Mouse (Mus musculus) embryonic stem cell, embryonic (primary cell): ENCODE results near the gene Ppp4r1.

Experiments used
- CTCF ChIA-PET, 4 experiments: fragments of 300-600 bp in 2 of 4; fragments of 350-600 bp in 2 of 4; sonication (Branson Sonifier 250); formaldehyde crosslinking; loops; one replicate each; lab custom pipeline; 2022; ENCODE audit warnings: inconsistent platforms in 2 of 4; lab: Charles Lee
- POLR2A ChIA-PET, 4 experiments: fragments of 300-600 bp in 2 of 4; fragments of 350-600 bp in 2 of 4; sonication (Branson Sonifier 250); formaldehyde crosslinking; loops; one replicate each; lab custom pipeline; 2022; ENCODE audit warnings: antibody characterized with exemption in 4 of 4, inconsistent platforms in 1 of 4; lab: Charles Lee

The Ppp4r1 gene

DNA sequence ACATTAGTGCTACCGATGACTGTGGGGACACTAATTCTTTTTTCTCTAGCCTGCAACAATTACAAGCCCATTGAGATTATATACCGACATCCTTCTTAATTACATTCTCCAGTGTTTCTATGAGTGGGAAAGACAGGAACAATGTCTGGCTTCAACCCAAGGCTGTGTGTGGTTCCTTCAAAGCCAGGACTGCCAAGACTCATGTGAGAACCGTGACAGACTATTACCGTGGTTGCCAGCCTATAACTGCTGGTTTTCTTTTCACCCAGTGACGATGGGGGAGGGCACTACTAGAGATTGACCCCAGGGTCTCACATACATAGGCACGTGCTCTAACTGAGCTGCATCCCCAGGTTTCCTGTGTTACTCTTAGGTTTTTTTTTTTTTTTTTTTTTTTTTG is 25.2 kb upstream of the Ppp4r1 start:
- CTCF ChIA-PET = interaction anchor here in 1 of 4 experiments (0.6 kb wide), 1 partner anchor 470 kb away, joined by 7 read pairs; no protein-coding TSS in a partner anchor
- POLR2A ChIA-PET = no interaction called here

DNA sequence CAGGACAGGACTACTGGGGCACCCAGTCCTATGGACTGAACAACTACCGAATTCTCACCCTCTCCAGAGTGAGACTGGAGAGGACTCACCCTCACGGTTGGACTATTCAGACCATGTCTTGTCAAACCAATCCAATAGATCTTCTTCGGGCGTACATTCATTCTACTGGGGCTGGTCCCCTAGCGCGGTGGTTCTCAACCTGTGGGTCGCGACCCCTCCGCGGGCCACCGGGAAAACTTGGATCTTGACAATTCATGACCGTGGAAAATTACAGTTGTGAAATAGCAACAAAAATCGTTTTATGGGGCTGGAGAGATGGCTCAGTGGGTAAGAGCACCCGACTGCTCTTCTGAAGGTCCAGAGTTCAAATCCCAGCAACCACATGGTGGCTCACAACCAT is 19.2 kb upstream of the Ppp4r1 start:
- CTCF ChIA-PET = interaction anchor here in 1 of 4 experiments (0.7 kb wide), 1 partner anchor 110 kb away, joined by 3 read pairs; no protein-coding TSS in a partner anchor
- POLR2A ChIA-PET = interaction anchor here in 2 of 4 experiments (0.9 to 1.1 kb wide), 2 partner anchors 9 to 178 kb away, joined by 3 to 5 read pairs; partner anchors contain the start of gene Rab31 (in 1 of the 2)

DNA sequence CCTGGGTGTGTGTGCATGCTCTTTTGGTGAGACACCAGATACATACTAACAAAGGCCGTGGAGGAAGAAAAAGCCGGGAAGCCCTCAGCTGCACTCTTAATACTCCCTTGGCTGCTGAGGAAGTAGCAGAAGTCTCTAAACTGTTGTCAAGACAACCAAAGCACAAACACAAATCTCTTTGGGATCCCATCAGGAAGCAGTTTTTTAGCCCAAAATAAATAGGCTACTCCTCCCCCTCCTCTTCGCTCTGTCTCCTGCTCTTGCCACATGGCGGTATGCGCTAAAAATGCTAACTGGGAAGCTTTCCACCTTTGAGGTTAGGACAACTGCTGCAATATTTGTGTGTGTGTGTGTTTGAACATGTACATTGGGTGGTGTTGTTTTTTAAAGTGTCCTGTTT is 13.9 kb upstream of the Ppp4r1 start:
- CTCF ChIA-PET = no interaction called here

DNA sequence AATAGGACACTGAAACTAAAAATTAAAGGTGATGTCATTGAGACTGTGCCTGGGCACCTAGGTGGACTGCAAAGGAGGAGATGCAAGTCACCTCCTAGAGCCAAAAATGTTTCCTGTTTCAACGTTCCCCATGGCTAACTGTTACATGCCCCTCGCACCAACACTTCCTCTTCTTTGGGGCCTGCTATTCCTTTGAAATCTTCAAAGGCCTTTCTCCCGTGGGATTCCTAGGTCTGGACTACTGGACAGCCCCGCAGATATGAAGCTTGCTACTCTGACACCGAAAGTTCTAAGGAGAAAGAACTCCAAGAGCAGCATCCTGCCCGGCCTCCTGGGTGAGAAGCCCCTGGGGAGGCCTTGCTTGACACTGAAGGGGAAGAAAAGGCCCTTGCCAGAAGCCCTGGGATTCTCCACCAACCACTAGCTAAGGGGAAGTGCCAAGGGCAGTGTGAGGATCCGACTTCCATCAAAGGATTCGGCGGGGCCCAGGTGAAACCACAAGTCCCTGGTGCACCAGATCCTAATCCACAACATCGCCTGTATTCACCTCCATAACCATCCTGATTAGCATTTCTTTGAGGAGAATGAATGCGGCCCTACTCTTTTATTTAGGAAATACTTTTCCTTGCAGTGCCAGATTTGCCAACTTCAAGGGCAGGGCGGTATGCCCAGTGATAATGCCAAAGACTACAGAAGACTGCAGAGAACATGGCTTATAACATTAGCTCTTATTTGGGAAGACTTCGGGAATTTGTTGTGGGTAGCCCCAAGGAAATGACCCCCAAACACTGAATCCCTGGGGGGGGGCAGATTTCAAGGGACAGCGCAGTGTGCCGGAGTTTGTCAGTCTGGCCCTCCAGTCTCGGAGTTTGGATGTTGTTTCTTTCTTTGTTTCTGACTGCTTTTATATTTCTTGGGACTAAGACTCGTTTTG is 11.1 kb upstream of the Ppp4r1 start:
- ChIA-PET POLR2A (interaction anchor here (0.5 to 3.5 kb wide), 9 partner anchors 12 to 431 kb away, joined by 3 to 16 read pairs (median 3); partner anchors contain the start of gene Vapa (in 1 of the 4)), CTCF (interaction anchor here in 1 of 4 experiments (1.4 kb wide), 1 partner anchor 9 kb away, joined by 3 read pairs; no protein-coding TSS in a partner anchor)

More for the DNA sequence above, 13.9 kb upstream of the Ppp4r1 start:
- POLR2A ChIA-PET = no interaction called here

DNA sequence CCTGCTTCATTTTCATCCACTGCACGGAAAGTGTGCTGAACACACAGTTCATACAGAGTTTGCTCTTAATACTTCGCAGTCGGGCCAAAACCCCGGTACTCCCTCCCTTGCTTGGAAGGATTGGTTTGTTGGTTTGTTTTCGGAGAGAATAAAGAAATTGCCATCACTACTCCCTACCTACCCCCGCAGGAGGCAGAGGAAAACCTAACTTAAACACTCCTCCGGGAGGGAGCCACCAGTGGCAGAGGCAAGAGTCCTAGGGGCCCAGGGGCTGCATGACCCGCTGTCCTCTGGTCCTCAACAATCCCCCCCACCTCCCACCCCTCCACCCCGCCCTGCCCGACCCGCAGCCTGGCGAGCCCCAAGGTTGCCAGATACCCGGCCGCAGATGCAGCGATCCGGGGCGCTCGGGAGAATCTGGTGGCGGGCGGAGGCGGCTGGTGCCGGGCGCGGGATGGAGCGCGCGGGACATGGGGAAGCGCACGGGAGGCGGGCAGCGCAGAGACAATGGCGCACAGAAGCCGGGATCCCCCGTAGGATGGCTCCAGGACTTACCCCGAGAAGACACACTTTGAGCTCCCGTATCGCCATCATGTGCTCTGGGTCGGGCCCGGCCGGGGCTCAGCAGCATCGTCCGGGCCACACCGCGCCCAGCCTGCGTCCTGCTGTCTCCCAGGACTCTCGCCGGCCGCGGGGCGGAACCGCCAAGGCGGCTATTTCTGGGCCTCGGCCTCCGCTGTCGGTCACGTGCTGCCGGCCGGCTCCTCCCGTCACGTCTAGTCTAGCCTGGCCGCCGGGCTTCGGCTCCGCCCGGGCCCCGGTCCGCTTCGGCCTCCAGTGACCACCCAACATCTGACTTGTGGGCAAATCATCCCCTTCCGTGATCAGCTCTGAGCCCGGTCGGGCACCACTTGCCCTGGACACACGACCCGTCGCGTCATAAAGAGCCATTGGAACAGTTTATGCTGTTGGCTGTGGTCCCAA is 10.1 kb upstream of the Ppp4r1 start, which contains the start of gene Rab31:
Rab31 (minus strand) TSS at position 802 of the 984 bp plus-strand sequence.
- CTCF ChIA-PET = interaction anchor here in 2 of 4 experiments (0.6 to 1.4 kb wide), 2 partner anchors 8 to 312 kb away, joined by 3 read pairs; no protein-coding TSS in a partner anchor
- POLR2A ChIA-PET = interaction anchor here in 2 of 4 experiments (0.6 to 3.5 kb wide), 7 partner anchors 9 to 338 kb away, joined by 3 to 16 read pairs (median 3); partner anchors contain the start of gene Vapa (in 1 of the 2)

DNA sequence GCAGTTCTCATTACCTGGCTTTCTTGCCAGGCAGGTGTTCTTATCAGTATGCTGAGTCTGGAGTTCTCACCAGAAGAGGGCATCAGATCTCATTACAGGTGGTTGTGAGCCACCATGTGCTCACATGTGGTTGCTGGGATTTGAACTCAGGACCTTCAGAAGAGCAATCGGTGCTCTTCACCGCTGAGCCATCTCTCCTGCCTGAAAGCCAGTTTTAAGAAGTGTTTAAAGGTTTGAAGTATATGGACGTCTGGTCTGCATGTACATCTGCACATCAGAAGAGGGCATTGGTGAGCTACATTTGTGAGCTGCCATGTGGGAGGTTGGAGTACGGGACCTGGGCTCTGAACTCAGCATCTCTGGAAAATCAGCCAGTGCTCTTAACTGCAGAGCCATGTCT is 8.8 kb upstream of the Ppp4r1 start:
- POLR2A ChIA-PET = interaction anchor here in 2 of 4 experiments (0.7 to 5.2 kb wide), 11 partner anchors 9 to 176 kb away, joined by 3 to 19 read pairs (median 3); partner anchors contain the start of genes Ppp4r1 (in 1 of the 2) and Vapa (in 1 of the 2)
- CTCF ChIA-PET = interaction anchor here in 2 of 4 experiments (0.5 to 1.2 kb wide), 2 partner anchors 20 to 91 kb away, joined by 3 to 4 read pairs; no protein-coding TSS in a partner anchor

DNA sequence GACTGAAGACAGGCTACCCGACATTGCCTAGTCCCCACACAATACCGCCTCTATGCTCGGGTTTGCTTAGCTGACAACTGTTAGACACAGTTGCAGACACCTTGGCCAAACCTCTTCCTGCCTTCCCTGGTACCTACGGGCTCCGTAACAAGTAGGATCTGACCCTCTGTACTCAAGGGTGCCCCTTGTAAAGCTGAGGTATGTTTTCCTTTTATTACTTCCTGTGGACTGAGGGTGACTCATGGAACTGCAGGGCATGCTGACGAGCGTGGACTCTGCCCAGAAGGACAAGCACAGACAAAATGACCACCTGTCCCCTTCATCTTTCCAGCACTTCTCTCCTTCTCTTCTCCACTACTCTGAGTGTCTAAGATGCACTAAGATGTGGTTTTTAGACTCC is 7.9 kb upstream of the Ppp4r1 start:
- ChIA-PET CTCF (interaction anchor here in 1 of 4 experiments (1.2 kb wide), 1 partner anchor 90 kb away, joined by 4 read pairs; no protein-coding TSS in a partner anchor), POLR2A (interaction anchor here in 2 of 4 experiments (0.6 to 5.2 kb wide), 8 partner anchors 8 to 177 kb away, joined by 3 to 19 read pairs (median 4); partner anchors contain the start of genes Ppp4r1 (in 1 of the 2) and Vapa (in 1 of the 2))

DNA sequence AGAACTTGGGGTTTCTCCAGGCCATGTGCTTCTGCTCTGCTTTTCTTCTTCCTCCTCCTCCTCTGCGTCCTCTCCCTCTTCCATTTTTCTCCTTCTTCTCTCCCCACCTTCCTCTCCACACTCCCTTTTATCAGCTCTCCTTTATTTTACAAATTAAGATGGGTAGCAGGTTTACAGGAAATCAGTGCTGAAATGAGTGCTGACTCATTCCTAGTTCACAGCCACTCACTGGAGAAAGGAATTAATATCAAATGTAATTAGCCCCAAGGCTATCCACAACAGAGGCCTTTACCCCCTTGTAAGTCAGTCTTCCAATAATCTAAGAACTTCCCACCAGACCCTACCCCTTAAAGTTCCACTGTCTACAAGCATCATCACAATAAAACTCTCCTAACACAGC is 6.1 kb upstream of the Ppp4r1 start:
- ChIA-PET CTCF (interaction anchor here in 1 of 4 experiments (1.1 kb wide), 1 partner anchor 10 kb away, joined by 4 read pairs; no protein-coding TSS in a partner anchor), POLR2A (interaction anchor here in 2 of 4 experiments (0.9 to 6.2 kb wide), 7 partner anchors 8 to 704 kb away, joined by 3 to 50 read pairs (median 4); no protein-coding TSS in a partner anchor)

DNA sequence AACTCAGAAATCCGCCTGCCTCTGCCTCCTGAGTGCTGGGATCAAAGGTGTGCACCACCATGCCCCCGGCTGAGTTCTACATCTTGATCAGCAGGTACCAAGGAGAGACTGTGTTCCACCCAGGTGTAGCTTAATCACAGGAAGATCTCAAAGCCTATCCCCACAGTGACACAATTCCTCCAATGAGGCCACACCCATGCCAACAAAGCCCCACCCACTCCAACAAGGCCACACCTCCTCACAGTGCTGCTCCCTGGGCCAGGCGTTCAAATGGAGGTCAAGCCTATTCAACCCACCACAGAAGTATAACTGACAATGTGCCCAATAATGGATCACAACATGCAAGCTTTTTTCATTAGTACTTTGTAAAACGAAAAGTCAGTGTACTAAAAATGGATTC is 4.9 kb upstream of the Ppp4r1 start:
- ChIA-PET CTCF (interaction anchor here in 3 of 4 experiments (0.6 to 1.3 kb wide), 4 partner anchors 9 to 46 kb away, joined by 3 to 8 read pairs (median 4); no protein-coding TSS in a partner anchor), POLR2A (interaction anchor here in 3 of 4 experiments (0.6 to 6.2 kb wide), 11 partner anchors 8 to 165 kb away, joined by 3 to 50 read pairs (median 3); partner anchors contain the start of gene Vapa (in 2 of the 3))

DNA sequence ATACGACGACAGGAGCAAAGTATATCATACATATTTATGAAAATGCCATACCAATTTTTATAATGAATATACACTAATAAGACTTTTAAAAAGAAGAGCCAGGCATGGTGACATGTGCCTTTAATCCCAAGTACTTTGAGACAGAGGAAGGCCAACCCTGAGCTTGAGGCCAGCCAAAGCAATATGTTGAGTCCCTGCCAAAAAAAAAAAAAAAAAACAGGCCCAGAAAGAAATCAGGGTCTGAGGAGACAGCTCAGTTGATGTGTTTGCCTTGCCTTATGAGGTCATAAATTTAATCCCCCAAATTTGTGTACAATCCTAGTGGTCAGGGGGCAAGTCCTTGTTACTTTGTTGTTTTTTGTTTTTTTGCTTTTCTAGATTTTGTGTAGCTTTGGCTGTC is 1.4 kb upstream of the Ppp4r1 start:
- CTCF ChIA-PET = interaction anchor here in 2 of 4 experiments (0.6 kb wide), 2 partner anchors 153 to 1090 kb away, joined by 3 to 4 read pairs; no protein-coding TSS in a partner anchor
- POLR2A ChIA-PET = interaction anchor here (0.7 to 6.2 kb wide), 17 partner anchors 8 to 698 kb away, joined by 3 to 50 read pairs (median 5); partner anchors contain the start of genes Vapa (in 2 of the 4), Rab31 (in 1 of the 4) and Ralbp1 (in 1 of the 4)

DNA sequence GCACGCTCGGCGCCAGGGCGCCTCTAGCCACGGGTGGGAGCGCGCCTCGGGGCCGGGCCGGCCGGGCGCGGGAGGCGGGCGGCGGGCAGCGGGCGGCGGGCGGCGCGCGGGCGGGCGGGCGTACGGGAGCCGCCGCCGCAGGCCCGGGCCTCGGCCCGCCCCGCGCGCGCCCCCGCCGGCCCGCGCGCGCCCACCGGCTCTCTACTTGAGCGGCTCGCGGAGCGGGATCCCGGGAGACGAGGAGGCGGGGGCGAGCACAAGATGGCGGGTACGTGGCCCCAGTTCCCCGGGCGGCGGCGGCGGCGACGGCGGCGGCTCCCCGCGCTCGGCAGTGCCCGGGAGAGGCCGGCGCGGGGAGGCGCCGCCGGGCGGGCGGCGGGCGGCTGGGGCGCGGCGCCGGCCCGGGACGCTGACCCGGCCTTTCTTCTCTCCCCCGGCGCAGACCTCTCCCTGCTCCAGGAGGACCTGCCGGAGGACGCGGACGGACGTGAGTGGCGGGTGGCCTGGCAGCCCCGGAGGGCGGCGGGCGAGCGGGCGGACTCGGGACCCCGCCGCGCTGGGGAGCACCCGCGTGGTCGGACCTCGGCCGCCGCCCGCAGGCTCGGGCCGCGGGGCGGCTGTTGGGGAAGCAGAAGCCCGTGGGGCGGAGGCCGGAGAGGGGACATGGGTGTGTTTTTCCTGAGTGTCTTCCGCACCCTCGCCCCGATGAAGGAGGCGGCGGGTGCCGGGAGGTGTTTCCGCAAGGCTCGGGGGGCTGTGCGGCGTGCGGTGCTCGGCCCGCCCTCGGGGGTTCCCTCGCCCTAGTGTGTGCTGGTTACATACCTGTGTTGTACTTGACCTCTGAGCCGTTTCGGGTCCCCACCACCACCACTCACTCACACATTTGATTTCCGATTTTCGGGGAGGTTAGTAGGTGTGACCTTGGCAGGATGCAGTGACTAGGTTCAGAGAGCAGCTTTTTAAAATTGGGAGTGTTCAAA is 1.1 kb downstream of the Ppp4r1 start:
- CTCF ChIA-PET = interaction anchor here in 1 of 4 experiments (0.6 kb wide), 1 partner anchor 321 kb away, joined by 3 read pairs; no protein-coding TSS in a partner anchor
- POLR2A ChIA-PET = interaction anchor here (0.5 to 2.7 kb wide), 21 partner anchors 8 to 171 kb away, joined by 3 to 14 read pairs (median 3); partner anchors contain the start of gene Vapa (in 3 of the 4)

DNA sequence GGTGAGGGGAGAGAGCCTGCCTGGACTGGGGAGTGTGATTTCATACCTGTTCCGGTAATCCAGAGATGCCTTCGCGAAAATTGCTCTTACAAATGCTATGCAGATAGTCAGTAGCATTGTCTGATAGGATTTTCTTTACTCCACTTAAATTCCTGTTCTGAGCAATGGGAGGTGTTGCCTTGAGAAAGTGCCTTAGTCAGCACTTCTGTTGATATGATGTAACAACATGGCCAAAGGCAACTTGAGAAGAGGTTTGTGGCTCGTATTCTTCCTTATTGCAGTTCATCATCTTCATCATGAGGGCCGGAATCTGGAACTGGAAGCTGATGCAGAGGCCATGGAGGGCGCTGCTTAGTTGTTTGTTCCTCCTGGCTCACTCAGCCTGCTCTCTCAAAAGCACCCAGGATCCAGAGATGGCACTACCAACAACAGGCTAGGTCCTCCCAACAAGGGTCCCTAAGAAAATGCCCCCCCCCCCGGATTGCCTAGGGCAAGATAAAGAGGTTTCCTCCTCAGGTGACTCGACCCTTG is 2.3 kb downstream of the Ppp4r1 start:
- POLR2A ChIA-PET = interaction anchor here in 3 of 4 experiments (0.7 to 3.2 kb wide), 23 partner anchors 9 to 329 kb away, joined by 3 to 19 read pairs (median 3); partner anchors contain the start of gene Vapa (in 2 of the 3)
- CTCF ChIA-PET = interaction anchor here in 1 of 4 experiments (0.7 kb wide), 1 partner anchor 331 kb away, joined by 3 read pairs; no protein-coding TSS in a partner anchor

DNA sequence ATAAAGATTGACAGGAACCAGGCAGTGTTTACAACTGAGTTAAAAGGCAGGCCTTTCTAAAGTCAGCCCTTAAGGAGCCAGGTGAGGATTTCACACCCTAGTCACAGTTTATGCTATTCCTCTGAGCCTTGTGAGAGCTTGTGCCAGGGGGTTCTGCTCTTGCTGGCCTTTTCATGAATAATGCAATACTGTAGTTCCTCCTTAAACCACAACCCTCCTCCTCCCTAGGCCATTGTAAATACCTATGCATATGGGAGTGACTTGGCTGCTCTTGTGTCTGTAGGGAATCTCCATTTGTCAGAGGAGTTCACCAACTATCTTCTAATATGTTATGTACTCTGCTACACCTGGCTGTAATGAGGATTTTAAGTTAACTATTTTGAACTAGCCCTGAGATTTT is 3.3 kb downstream of the Ppp4r1 start:
- POLR2A ChIA-PET = interaction anchor here in 3 of 4 experiments (0.6 to 7.3 kb wide), 23 partner anchors 6 to 328 kb away, joined by 3 to 50 read pairs (median 3); partner anchors contain the start of genes Ppp4r1 (in 1 of the 3) and Vapa (in 1 of the 3)
- CTCF ChIA-PET = interaction anchor here in 2 of 4 experiments (0.8 to 1.6 kb wide), 6 partner anchors 8 to 227 kb away, joined by 3 to 8 read pairs (median 4); no protein-coding TSS in a partner anchor

DNA sequence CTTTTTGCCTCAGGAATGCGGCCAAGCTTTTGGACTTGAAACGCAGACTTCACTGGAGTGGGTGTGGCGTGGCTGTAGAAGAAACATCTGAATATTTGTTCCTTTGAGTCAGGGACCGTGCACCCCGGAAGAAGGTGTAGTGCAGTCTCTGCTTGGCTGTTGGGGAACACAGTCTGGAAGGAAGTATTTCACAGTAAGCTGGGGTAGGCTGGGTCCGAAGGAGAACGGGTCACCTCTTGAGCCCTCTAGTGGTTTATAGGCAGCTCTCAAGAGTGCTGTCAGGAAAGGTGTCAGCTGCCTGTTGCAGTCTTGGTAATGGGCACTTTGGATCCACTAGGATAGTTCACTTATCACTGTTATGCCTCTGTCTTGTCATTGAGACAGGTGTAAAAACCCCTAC is 3.9 kb downstream of the Ppp4r1 start:
- CTCF ChIA-PET = interaction anchor here in 2 of 4 experiments (0.7 to 1.6 kb wide), 9 partner anchors 9 to 227 kb away, joined by 3 to 8 read pairs (median 4); no protein-coding TSS in a partner anchor
- POLR2A ChIA-PET = interaction anchor here in 3 of 4 experiments (0.6 to 7.3 kb wide), 16 partner anchors 7 to 176 kb away, joined by 3 to 50 read pairs (median 3); partner anchors contain the start of gene Ppp4r1 (in 1 of the 3)

DNA sequence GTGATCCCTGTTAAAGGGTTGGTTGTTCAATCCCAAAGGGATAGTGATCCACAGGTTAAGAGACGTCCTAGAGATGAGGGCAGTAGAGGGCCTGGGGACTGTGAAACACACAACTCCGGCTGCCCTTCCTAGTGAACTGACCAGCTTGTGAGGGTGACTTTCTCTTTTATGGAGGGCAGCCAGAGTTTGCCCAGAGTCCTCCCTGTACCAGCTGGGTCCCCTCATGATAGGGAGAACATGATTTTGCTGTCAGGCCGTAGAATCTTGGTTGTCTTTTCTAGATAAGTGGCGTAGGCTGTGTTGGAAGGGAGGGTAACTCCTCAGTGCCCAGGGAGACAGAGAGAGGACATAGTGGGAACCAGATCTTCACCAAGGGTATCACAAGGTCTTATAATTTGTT is 4.9 kb downstream of the Ppp4r1 start:
- POLR2A ChIA-PET = interaction anchor here in 2 of 4 experiments (1.1 to 7.3 kb wide), 5 partner anchors 8 to 25 kb away, joined by 3 to 50 read pairs (median 5); partner anchors contain the start of gene Ppp4r1 (in 1 of the 2)
- CTCF ChIA-PET = interaction anchor here in 2 of 4 experiments (1.1 to 1.6 kb wide), 2 partner anchors 10 kb away, joined by 3 to 8 read pairs; no protein-coding TSS in a partner anchor
